Mouse (Mus musculus) urinary bladder, adult 18-20 months (tissue): ENCODE measurements at regions not wholly inside any gene's neighbourhood (a gene's known extent, or its start where the extent isn't known, plus 50 kb on each side); places are given as distances from the start of the nearest gene placed in this dataset.

ENCODE experiments used
- DNase-seq, 2 experiments: peaks; one replicate each; pipeline ENCODE4 v3.0.0; 2022; ENCODE audit warnings: low spot score in 2 of 2, mixed read lengths in 2 of 2

- no peak for DNase-seq
Measured at GRCm38 (mm10) chr8:64542501-64542900, 150.4 kb downstream of the Cpe start.

- DNase-seq, result no peak
Measured at GRCm38 (mm10) chr8:64539846-64540472, 152.9 kb downstream of the Cpe start.

- DNase-seq, result no peak
Measured at GRCm38 (mm10) chr8:64531780-64532179, 161.1 kb downstream of the Cpe start.

GRCm38 (mm10) chr8:64522441-64523102 lies 170.3 kb downstream of the Cpe start:
- peak in 1 of 2 experiments; percentile 6 for DNase-seq

- DNase-seq, result no peak
Measured at GRCm38 (mm10) chr8:64519650-64520049, 173.2 kb downstream of the Cpe start.

- no peak for DNase-seq
Measured at GRCm38 (mm10) chr8:64515923-64516322, 176.9 kb downstream of the Cpe start.

- no peak for DNase-seq
Measured at GRCm38 (mm10) chr8:64497281-64498060, 195.4 kb downstream of the Cpe start.

- no peak for DNase-seq
Measured at GRCm38 (mm10) chr8:64496333-64497213, 196.3 kb downstream of the Cpe start.

GRCm38 (mm10) chr8:64491561-64491960 lies 201.3 kb downstream of the Cpe start:
- DNase-seq, result no peak

GRCm38 (mm10) chr8:64488057-64488456 lies 204.8 kb downstream of the Cpe start:
- DNase-seq, result no peak

GRCm38 (mm10) chr8:64473276-64473675 lies 219.6 kb downstream of the Cpe start:
- no peak for DNase-seq

GRCm38 (mm10) chr8:64472801-64473270 lies 220.0 kb downstream of the Cpe start:
- no peak for DNase-seq

- no peak for DNase-seq
Measured at GRCm38 (mm10) chr8:64461136-64461535, 231.7 kb downstream of the Cpe start.

GRCm38 (mm10) chr8:64456970-64457369 lies 235.9 kb downstream of the Cpe start:
- no peak for DNase-seq

- DNase-seq, result no peak
Measured at GRCm38 (mm10) chr8:64454736-64455135, 238.1 kb downstream of the Cpe start.

- no peak for DNase-seq
Measured at GRCm38 (mm10) chr8:64445366-64445765, 239.3 kb upstream of the Tll1 start.

- DNase-seq, result no peak
Measured at GRCm38 (mm10) chr8:64444429-64444828, 238.4 kb upstream of the Tll1 start.

GRCm38 (mm10) chr8:64438489-64438888 lies 232.4 kb upstream of the Tll1 start:
- no peak for DNase-seq

- DNase-seq, result no peak
Measured at GRCm38 (mm10) chr8:64434648-64435047, 228.6 kb upstream of the Tll1 start.

- no peak for DNase-seq
Measured at GRCm38 (mm10) chr8:64422850-64423214, 216.8 kb upstream of the Tll1 start.

GRCm38 (mm10) chr8:64422200-64422849 lies 216.3 kb upstream of the Tll1 start:
- DNase-seq, result no peak
